Mouse (Mus musculus): Measurements from ENCODE around the gene 4930415O20Rik. TPM values are rescaled to one million over a fixed set of nuclear protein-coding genes. Genes with fewer than 3 reads are reported as not detected.

The 4930415O20Rik gene
- polyA plus RNA-seq, 1 experiment from 2014 or later, result 0.44 TPM

GRCm38 (mm10) chr15:98636517-98636916 lies 65.7 kb downstream of the 4930415O20Rik start:
- peaks cover 48% of the 10 kb centered on the region for H3K4me1 ChIP-seq
- peak overlapping the region; percentile 95 for H3K4me3 ChIP-seq
- no peak for ATAC-seq (replicated peaks)
- H3K9ac ChIP-seq, result peak overlapping the region; percentile 95
- no peaks in the 10 kb centered on the region for H3K9me3 ChIP-seq
- peaks cover 21% of the 10 kb centered on the region for H3K36me3 ChIP-seq (replicated peaks)
- peak overlapping the region; percentile 80 for H3K4me2 ChIP-seq
- H3K27ac ChIP-seq, result peak overlapping the region; percentile 99
- no peaks in the 10 kb centered on the region for H3K27me3 ChIP-seq (replicated peaks)
- WGBS, result 19% methylated on average over 5 of the region's 5 CpGs

- H3K27me3 ChIP-seq (replicated peaks), result no peaks in the 10 kb centered on the region
- peaks cover 25% of the 10 kb centered on the region for H3K36me3 ChIP-seq (replicated peaks)
- peak overlapping the region; percentile 80 for H3K4me2 ChIP-seq
- WGBS, result 28% methylated on average over 3 of the region's 3 CpGs
- no peaks in the 10 kb centered on the region for H3K9me3 ChIP-seq
- peak overlapping the region; percentile 95 for H3K4me3 ChIP-seq
- no peak for ATAC-seq (replicated peaks)
- peaks cover 42% of the 10 kb centered on the region for H3K4me1 ChIP-seq
- no peak overlapping the region for H3K27ac ChIP-seq
- peak overlapping the region; percentile 95; the same call in 1 of the 2 replicates for H3K9ac ChIP-seq
Observed at GRCm38 (mm10) chr15:98637155-98637554, 66.4 kb downstream of the 4930415O20Rik start.

Other genes starting within 250 kb of the 4930415O20Rik start
- not detected in 2 replicates for gene Olfr284, start 230.0 kb upstream of the 4930415O20Rik start, polyA plus RNA-seq (2015; fragmentation: Nextera tagmentation; extraction: Ambion mirVana)
- not detected in 2 replicates for gene Olfr283, start 190.1 kb upstream of the 4930415O20Rik start, polyA plus RNA-seq (2015; fragmentation: Nextera tagmentation; extraction: Ambion mirVana)
- not detected in 2 replicates for gene Olfr282, start 139.8 kb upstream of the 4930415O20Rik start, polyA plus RNA-seq (2015; fragmentation: Nextera tagmentation; extraction: Ambion mirVana)
- 0.05 TPM in 1 of 2 replicates, not detected in the other for gene Olfr281, start 118.4 kb upstream of the 4930415O20Rik start, polyA plus RNA-seq (2015; fragmentation: Nextera tagmentation; extraction: Ambion mirVana)
- not detected in 2 replicates for gene OR5BS1P, start 101.1 kb upstream of the 4930415O20Rik start, polyA plus RNA-seq (2015; fragmentation: Nextera tagmentation; extraction: Ambion mirVana)
- not detected in 2 replicates for gene Lalba, start 88.3 kb upstream of the 4930415O20Rik start, polyA plus RNA-seq (2015; fragmentation: Nextera tagmentation; extraction: Ambion mirVana)
- not detected in 2 replicates for gene Olfr279, start 78.6 kb upstream of the 4930415O20Rik start, polyA plus RNA-seq (2015; fragmentation: Nextera tagmentation; extraction: Ambion mirVana)
- gene Kansl2, start 36.7 kb upstream of the 4930415O20Rik start, polyA plus RNA-seq (2015; fragmentation: Nextera tagmentation; extraction: Ambion mirVana), result 124 and 128 TPM in 2 replicates
- 71.7 and 72.6 TPM in 2 replicates for gene Ccnt1, start 81 bp upstream of the 4930415O20Rik start, polyA plus RNA-seq (2015; fragmentation: Nextera tagmentation; extraction: Ambion mirVana)
- 14.0 and 15.2 TPM in 2 replicates for gene Adcy6, start 39.1 kb downstream of the 4930415O20Rik start, polyA plus RNA-seq (2015; fragmentation: Nextera tagmentation; extraction: Ambion mirVana)
- gene Cacnb3, start 59.8 kb downstream of the 4930415O20Rik start, polyA plus RNA-seq (2015; fragmentation: Nextera tagmentation; extraction: Ambion mirVana), result 199 and 201 TPM in 2 replicates
- 22.0 and 26.4 TPM in 2 replicates for gene Ddx23, start 91.9 kb downstream of the 4930415O20Rik start, polyA plus RNA-seq (2015; fragmentation: Nextera tagmentation; extraction: Ambion mirVana)
- gene Rnd1, start 106.5 kb downstream of the 4930415O20Rik start, polyA plus RNA-seq (2015; fragmentation: Nextera tagmentation; extraction: Ambion mirVana), result 13.2 and 13.9 TPM in 2 replicates
- 6.8 and 8.5 TPM in 2 replicates for gene Ccdc65, start 137.2 kb downstream of the 4930415O20Rik start, polyA plus RNA-seq (2015; fragmentation: Nextera tagmentation; extraction: Ambion mirVana)
- 3.8 and 4.6 TPM in 2 replicates for gene Fkbp11, start 157.2 kb downstream of the 4930415O20Rik start, polyA plus RNA-seq (2015; fragmentation: Nextera tagmentation; extraction: Ambion mirVana)
- gene Arf3, start 192.2 kb downstream of the 4930415O20Rik start, polyA plus RNA-seq (2015; fragmentation: Nextera tagmentation; extraction: Ambion mirVana), result 103 and 106 TPM in 2 replicates
- 0.17 TPM in 1 of 2 replicates, not detected in the other for gene Wnt10b, start 207.1 kb downstream of the 4930415O20Rik start, polyA plus RNA-seq (2015; fragmentation: Nextera tagmentation; extraction: Ambion mirVana)
- gene Wnt1, start 218.9 kb downstream of the 4930415O20Rik start, polyA plus RNA-seq (2015; fragmentation: Nextera tagmentation; extraction: Ambion mirVana), result 2.0 and 2.9 TPM in 2 replicates
- 0.52 and 0.81 TPM in 2 replicates for gene Ddn, start 238.5 kb downstream of the 4930415O20Rik start, polyA plus RNA-seq (2015; fragmentation: Nextera tagmentation; extraction: Ambion mirVana)